Mouse (Mus musculus) testis, adult 10 weeks (tissue): ENCODE data around the gene Eloa. TPM values are rescaled to one million over a fixed set of nuclear protein-coding genes. Genes with fewer than 3 reads are reported as not detected.

Source experiments
- polyA plus RNA-seq: library from polyadenylated mRNA; stranded (reverse); fragments of 350-450 nt; fragmentation: Illumina TruSeq; extraction: RNeasy Lipid Tissue Mini Kit (QIAGEN cat#74804); gene quantifications from one replicate; pipeline ENCODE4 v1.2.3, GENCODE M21; 2014; ENCODE audit warnings: low read depth, low replicate concordance

The Eloa gene
- polyA plus RNA-seq: 23.1 TPM

GRCm38 (mm10) chr4:136021549-136022047, at the start of gene Eloa:
Eloa (minus strand) TSS chr4:136021763.

GRCm38 (mm10) chr4:136053247-136053596, 31.7 kb upstream of the Eloa start, which contains the start of gene Rpl11:
Rpl11 (minus strand) TSS chr4:136053428.

GRCm38 (mm10) chr4:135986943-135987710, 34.4 kb downstream of the Eloa start, which contains the start of gene Pithd1:
Pithd1 (minus strand) TSS chr4:135987264.

GRCm38 (mm10) chr4:135972556-135972906, 49.0 kb downstream of the Eloa start, which contains the start of gene Lypla2:
Lypla2 (minus strand) TSS chr4:135972626.

GRCm38 (mm10) chr4:135963457-135964193, 57.9 kb downstream of the Eloa start, which contains the start of gene Gale:
Gale (plus strand) TSS chr4:135963727.

Other genes starting within 250 kb of the Eloa start
- gene Srsf10, start 166.0 kb downstream of the Eloa start, polyA plus RNA-seq: 290 TPM
- gene Pnrc2, start 147.9 kb downstream of the Eloa start, polyA plus RNA-seq: 69.3 TPM
- 0.22 TPM for gene Cnr2, start 126.4 kb downstream of the Eloa start, polyA plus RNA-seq
- gene Fuca1, start 101.0 kb downstream of the Eloa start, polyA plus RNA-seq: 30.9 TPM
- gene Hmgcl, start 75.3 kb downstream of the Eloa start, polyA plus RNA-seq: 1.6 TPM
- gene Gale, start 58.0 kb downstream of the Eloa start, polyA plus RNA-seq: not detected
- gene Lypla2, start 49.1 kb downstream of the Eloa start, polyA plus RNA-seq: 0.25 TPM
- gene Pithd1, start 34.5 kb downstream of the Eloa start, polyA plus RNA-seq: 63.0 TPM
- 175 TPM for gene Rpl11, start 31.7 kb upstream of the Eloa start, polyA plus RNA-seq
- gene Id3, start 121.7 kb upstream of the Eloa start, polyA plus RNA-seq: not detected
- 0.27 TPM for gene E2f2, start 150.6 kb upstream of the Eloa start, polyA plus RNA-seq
- 0.35 TPM for gene Asap3, start 184.6 kb upstream of the Eloa start, polyA plus RNA-seq
- 0.67 TPM for gene Tcea3, start 226.0 kb upstream of the Eloa start, polyA plus RNA-seq